Mouse (Mus musculus): Measurements from ENCODE around the gene Pex11b.
"Not testable (repeated sequence)": the region's sequence is repeated elsewhere in the genome, so short reads cannot be mapped to it uniquely, and the experiment has no call there.

Gene Pex11b

GRCm38 (mm10) chr3:96623201-96623600, 12.0 kb upstream of the Pex11b start:
- no peak for DNase-seq (ENCODE audit: low spot score)

GRCm38 (mm10) chr3:96629729-96630600, 5.2 kb upstream of the Pex11b start, which contains the start of gene Rbm8a:
Rbm8a (plus strand) TSS chr3:96629933.
- peak; percentile 100 for DNase-seq (ENCODE audit: low spot score)

- DNase-seq (ENCODE audit: low spot score), result no peak
These were observed 3.1 kb upstream of the Pex11b start for GRCm38 (mm10) chr3:96632058-96632457.

- no peak for DNase-seq (ENCODE audit: low spot score)
These were observed 1.2 kb upstream of the Pex11b start for GRCm38 (mm10) chr3:96634015-96634414.

- DNase-seq (ENCODE audit: low spot score), result peak; percentile 17
These were observed 730 bp downstream of the Pex11b start for GRCm38 (mm10) chr3:96635906-96636305.

GRCm38 (mm10) chr3:96636448-96636847, 1.3 kb downstream of the Pex11b start:
- no peak for DNase-seq (ENCODE audit: low spot score)

GRCm38 (mm10) chr3:96639219-96639618, 4.0 kb downstream of the Pex11b start:
- DNase-seq (ENCODE audit: low spot score), result peak; percentile 76

GRCm38 (mm10) chr3:96645018-96645649, 10.0 kb downstream of the Pex11b start, which contains the start of gene Itga10:
Itga10 (plus strand) TSS chr3:96645584.
- DNase-seq (ENCODE audit: low spot score), result peak; percentile 59

GRCm38 (mm10) chr3:96647365-96647764, 12.2 kb downstream of the Pex11b start:
- DNase-seq (ENCODE audit: low spot score), result no peak

GRCm38 (mm10) chr3:96660901-96661300, 25.7 kb downstream of the Pex11b start:
- no peak for DNase-seq (ENCODE audit: low spot score)

- DNase-seq (ENCODE audit: low spot score), result no peak
These were observed 27.6 kb downstream of the Pex11b start for GRCm38 (mm10) chr3:96662731-96663316.

- DNase-seq (ENCODE audit: low spot score), result peak; percentile 83
These were observed 28.5 kb downstream of the Pex11b start for GRCm38 (mm10) chr3:96663432-96664239.

- DNase-seq (ENCODE audit: low spot score), result not testable (repeated sequence)
These were observed 30.7 kb downstream of the Pex11b start for GRCm38 (mm10) chr3:96665732-96666363.

- DNase-seq (ENCODE audit: low spot score), result no peak
These were observed 31.7 kb downstream of the Pex11b start for GRCm38 (mm10) chr3:96666916-96667315.

GRCm38 (mm10) chr3:96667316-96667715, 32.1 kb downstream of the Pex11b start:
- DNase-seq (ENCODE audit: low spot score), result peak; percentile 58

GRCm38 (mm10) chr3:96668424-96669067, 33.4 kb downstream of the Pex11b start:
- no peak for DNase-seq (ENCODE audit: low spot score)

GRCm38 (mm10) chr3:96669727-96670468, 34.7 kb downstream of the Pex11b start, which contains the start of gene Ankrd35:
Ankrd35 (plus strand) TSS chr3:96670131.
- peak; percentile 87 for DNase-seq (ENCODE audit: low spot score)

- DNase-seq (ENCODE audit: low spot score), result no peak
These were observed 36.3 kb downstream of the Pex11b start for GRCm38 (mm10) chr3:96671519-96671918.

GRCm38 (mm10) chr3:96673514-96673913, 38.3 kb downstream of the Pex11b start:
- DNase-seq (ENCODE audit: low spot score), result no peak

- DNase-seq (ENCODE audit: low spot score), result peak; percentile 69
These were observed 39.3 kb downstream of the Pex11b start for GRCm38 (mm10) chr3:96674442-96674841.
